Mouse (Mus musculus): ENCODE data around the gene Lysmd1.

Lysmd1 gene

DNA sequence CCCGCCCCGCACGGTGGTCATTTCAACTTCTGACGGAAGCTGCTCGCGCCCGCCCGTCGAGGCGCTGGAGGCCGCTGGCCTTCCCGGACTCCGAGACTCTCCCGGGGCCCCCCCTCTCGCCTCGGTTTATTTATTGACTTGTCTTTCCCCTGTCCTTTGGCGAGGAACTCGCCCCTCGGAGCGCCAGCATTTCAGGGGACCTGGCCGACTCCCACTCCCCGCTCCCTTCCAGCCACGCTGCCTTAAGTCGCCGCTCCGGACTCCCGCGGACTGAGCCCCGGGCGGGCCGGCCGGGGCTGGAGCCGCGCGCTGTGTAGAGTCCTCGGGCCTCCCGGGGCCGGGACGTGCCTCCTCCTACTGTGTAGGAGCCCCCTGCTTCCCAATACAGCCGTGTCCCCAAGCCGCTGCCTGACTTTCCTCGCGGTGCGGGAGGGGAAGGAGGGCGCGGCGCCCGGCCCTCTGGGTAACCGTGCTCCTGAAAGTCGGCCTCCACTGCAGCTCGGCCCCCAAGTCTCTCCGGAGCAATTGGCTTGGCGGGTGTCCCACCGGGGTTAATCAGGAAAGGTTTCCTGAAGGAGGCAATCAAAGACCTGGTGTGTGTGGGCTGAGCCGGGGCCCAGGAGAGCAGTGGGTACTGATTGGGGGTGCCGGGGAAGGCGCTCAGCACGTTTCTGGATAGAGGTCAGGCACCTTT is 39.5 kb downstream of the Lysmd1 start:
- DNase-seq (ENCODE audit: low spot score in 2 of 2) = no peak

DNA sequence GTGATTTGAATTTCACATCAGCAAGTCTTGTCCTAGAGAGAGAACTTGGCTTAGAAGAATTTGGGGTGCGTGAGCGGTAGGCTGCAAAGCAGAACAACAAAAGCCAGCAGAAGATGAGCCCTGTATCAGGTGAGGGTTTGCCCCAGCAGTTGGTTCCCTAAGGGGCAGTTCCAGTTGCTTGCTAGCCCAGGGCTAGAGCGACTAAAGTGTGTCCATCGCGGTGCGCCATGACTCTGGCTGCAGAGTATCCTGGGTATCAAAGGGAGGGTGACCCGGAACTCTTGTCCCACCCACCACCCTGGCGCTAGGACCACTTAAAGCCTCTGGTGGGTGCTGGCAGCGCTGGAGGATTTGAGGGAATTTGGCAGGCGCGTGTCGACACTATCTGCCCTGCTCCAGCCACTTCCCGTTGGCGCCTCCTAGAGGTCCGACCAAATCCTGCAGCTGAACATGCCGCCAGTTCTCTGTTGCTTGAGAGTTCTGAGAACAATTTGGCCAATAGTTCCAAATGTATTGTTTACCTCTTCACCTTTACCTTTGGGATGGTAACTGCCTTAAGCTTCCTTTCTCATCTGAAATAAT is 40.2 kb downstream of the Lysmd1 start:
- DNase-seq (ENCODE audit: low spot score in 2 of 2) = peak; percentile 72 to 77

DNA sequence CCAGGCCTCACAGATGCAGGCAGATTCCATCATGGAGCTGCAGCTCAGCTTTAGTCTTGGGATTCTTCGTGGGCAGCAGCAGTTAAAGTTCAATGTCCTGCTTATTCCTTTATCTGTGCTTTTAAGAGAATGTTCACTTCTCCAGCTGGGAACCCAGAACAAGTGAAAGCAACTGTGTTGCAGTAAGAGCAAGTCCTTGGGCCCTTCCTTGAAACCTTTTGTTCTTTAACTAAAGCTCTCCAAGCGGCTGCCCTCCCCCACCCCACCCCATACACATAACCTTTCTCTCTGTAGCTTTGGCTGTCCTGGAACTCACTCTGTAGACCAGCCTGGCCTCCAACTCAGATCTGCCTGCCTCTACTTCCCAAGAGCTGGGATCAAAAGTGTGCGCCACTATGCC is 42.6 kb downstream of the Lysmd1 start:
- DNase-seq (ENCODE audit: low spot score in 2 of 2) = no peak

DNA sequence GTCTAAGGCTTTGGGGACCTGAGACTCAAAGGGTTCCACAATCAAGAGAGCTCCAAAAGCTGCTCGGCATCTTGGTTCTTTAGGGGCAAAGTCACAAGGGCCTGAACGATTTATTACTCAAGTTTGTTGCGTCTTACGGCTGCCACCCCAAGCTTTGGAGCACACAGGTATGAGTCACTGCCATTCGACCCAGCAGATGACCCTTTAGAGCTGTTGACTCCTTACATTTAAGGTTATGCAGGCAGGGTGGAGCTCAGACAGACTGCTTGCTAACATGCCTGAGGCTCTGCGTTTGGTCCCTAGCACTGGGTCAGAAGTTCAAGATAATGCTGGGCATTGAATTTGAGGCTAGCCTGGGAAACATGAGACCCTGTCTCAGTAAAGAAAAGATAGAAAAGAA is 43.7 kb downstream of the Lysmd1 start:
- DNase-seq (ENCODE audit: low spot score in 2 of 2) = no peak

DNA sequence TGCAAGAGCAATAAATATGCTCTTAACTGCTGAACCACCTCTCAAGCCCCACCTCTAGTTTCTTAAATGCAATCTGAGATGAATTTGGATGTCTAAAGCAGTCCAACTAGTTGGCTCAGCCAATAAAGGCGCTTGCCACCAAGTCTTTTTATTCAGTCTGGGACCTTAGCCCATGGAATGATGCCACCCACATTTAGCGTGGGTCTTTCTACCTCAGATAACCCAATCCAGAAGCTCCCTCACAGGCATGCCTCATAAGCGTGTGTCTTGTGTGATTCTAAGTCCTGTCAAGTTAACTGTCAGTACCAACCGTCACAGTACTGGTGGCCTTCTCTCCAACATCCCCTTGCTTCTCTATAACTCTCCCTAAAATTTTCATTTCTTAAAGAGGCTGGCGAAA is 45.1 kb downstream of the Lysmd1 start:
- no peak for DNase-seq (ENCODE audit: low spot score in 2 of 2)

DNA sequence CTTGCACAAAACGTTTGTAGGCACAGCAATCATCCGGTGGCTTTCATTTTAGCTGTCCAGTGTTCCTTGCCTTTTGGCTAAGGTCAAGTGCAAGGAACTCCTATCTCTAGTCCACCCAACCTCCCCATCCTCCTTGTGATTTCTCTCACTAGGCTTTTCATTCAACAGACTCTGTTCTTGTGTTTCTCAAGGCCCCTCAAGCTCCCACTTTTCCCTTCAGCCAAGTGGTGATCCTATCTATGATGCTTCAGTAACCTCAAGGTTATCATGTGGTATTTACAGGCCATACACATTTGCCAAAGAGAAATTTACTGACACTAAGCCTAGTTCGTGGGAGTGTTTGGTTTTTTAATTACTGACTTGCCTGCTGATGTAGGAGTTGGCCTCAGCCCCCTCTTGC is 46.0 kb downstream of the Lysmd1 start:
- DNase-seq (ENCODE audit: low spot score in 2 of 2) = no peak

DNA sequence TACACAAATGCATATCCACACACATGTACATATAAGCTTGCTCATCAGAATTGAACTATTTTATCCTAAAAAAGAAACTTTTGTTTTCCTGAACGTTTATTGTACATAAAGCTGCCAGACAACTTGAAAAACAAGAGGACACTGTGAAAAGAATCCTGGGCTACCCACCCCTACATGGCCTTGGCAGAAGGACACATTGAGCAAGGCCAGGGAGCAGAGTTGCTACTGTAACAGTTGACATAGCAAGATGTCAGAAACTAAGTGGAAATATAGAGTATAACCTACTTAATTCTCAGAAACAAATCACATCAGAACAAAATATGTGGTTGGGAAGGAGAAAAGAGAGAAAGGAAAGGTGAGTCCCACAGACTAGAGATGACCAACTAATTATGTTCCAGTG is 48.0 kb downstream of the Lysmd1 start:
- DNase-seq (ENCODE audit: low spot score in 2 of 2) = no peak

DNA sequence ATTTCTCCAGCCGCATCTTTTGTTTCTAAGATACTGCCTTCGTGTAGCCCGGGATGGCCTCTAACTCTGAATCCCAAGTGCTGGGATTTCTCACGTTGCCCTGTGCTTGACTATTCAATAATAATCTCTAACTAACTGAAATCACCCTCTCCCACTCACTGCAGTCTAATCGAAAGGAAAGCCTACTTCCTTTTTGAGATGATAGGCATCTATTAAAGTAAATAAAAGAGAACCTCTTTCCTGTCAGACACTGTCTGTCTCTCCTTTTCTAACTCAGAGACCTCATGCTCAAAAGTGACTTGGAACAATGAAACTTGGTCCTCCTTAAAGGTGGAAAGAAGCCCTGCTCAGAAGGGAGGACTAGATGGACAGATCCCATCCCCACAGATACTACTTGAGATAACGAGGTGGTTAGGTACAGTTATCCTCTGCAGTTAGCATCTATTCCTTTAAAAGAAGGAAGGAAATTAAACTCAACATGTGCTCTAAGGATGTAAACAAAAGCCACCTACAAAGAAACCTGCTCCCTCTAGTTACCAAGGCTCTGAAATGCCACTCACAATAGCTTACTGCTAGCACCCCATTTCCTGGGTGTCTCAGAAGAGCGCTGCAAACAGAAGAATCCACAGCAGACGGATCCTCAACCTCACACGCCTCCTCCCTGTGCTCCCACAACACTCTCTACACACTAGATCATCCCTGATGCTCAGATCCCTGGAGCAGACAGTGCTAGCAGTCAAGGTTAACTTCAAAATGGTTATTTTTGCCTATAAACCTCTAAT is 51.1 kb downstream of the Lysmd1 start:
- no peak for DNase-seq (ENCODE audit: low spot score in 2 of 2)

DNA sequence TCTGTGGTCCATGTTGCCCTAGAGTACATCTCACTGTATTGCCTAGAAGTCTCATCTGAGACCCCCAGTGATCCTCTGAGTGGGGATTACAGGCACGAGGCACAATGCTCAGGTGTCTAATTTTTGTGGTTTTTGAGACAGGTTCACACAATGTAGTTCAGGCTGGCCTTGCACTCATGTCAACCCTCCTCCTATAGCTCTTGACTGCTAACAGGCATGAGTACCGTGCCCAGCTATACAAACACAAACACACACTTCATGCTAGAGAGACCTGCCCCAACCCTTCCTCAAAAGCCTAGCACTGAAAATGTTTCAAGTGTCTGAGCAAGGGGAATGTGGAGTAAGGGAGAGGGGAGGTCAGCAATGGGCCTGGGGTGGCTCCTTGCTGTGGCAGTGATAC is 52.2 kb downstream of the Lysmd1 start:
- no peak for DNase-seq (ENCODE audit: low spot score in 2 of 2)

DNA sequence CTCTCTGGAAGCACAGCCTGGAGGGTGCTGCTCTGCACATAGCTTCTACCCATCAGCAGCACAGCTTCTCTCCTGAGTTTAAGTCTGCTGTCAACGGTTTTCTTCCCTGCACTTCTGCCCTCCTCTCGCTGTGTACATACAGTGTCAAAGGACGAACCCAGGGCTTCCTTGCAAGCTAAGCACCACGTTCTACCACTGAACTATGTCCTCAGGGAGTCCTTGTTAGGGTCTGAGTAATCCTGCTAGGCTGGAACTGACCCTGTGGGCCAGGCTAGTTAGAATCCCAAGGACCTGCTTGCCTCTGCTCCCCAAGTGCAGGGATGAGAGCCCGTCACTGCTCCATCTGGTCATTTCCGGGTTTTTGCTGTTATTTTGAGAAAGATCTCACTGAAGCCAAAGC is 53.0 kb downstream of the Lysmd1 start:
- DNase-seq (ENCODE audit: low spot score in 2 of 2) = no peak
